Mouse (Mus musculus): Measurements from ENCODE around the gene Hist1h2ad.
"Not testable (repeated sequence)": the region's sequence is repeated elsewhere in the genome, so short reads cannot be mapped to it uniquely, and the experiment has no call there.

Gene Hist1h2ad

GRCm38 (mm10) chr13:23582219-23583056 lies 8.3 kb downstream of the Hist1h2ad start:
- in situ Hi-C loops (cut with MboI; ENCODE audit: low sequenced_read_pairs), result no loop called here

- in situ Hi-C loops (cut with MboI; ENCODE audit: low sequenced_read_pairs), result no loop called here
Measured at GRCm38 (mm10) chr13:23583387-23584068, 9.3 kb downstream of the Hist1h2ad start.

- in situ Hi-C loops (cut with MboI; ENCODE audit: low sequenced_read_pairs), result no loop called here
Measured at GRCm38 (mm10) chr13:23584331-23584730, 10.2 kb downstream of the Hist1h2ad start.

GRCm38 (mm10) chr13:23585029-23585441 lies 10.9 kb downstream of the Hist1h2ad start:
- in situ Hi-C loops (cut with MboI; ENCODE audit: low sequenced_read_pairs), result no loop called here

GRCm38 (mm10) chr13:23585442-23586098 lies 11.4 kb downstream of the Hist1h2ad start:
- in situ Hi-C loops (cut with MboI; ENCODE audit: low sequenced_read_pairs), result not testable (repeated sequence)

- in situ Hi-C loops (cut with MboI; ENCODE audit: low sequenced_read_pairs), result no loop called here
Measured at GRCm38 (mm10) chr13:23586099-23586939, 12.1 kb downstream of the Hist1h2ad start.

- in situ Hi-C loops (cut with MboI; ENCODE audit: low sequenced_read_pairs), result no loop called here
Measured at GRCm38 (mm10) chr13:23586940-23587225, 12.7 kb downstream of the Hist1h2ad start.

GRCm38 (mm10) chr13:23591206-23591605 lies 17.0 kb downstream of the Hist1h2ad start:
- in situ Hi-C loops (cut with MboI; ENCODE audit: low sequenced_read_pairs), result loop anchor here (10.0 kb wide), 1 partner anchor 156 kb away; no protein-coding TSS in a partner anchor

GRCm38 (mm10) chr13:23591886-23592285 lies 17.7 kb downstream of the Hist1h2ad start:
- in situ Hi-C loops (cut with MboI; ENCODE audit: low sequenced_read_pairs), result loop anchor here (10.0 kb wide), 1 partner anchor 157 kb away; no protein-coding TSS in a partner anchor

GRCm38 (mm10) chr13:23592614-23593013 lies 18.4 kb downstream of the Hist1h2ad start:
- in situ Hi-C loops (cut with MboI; ENCODE audit: low sequenced_read_pairs), result loop anchor here (10.0 kb wide), 1 partner anchor 158 kb away; no protein-coding TSS in a partner anchor

GRCm38 (mm10) chr13:23593051-23593770 lies 19.0 kb downstream of the Hist1h2ad start:
- in situ Hi-C loops (cut with MboI; ENCODE audit: low sequenced_read_pairs), result loop anchor here (10.0 kb wide), 1 partner anchor 158 kb away; no protein-coding TSS in a partner anchor

- in situ Hi-C loops (cut with MboI; ENCODE audit: low sequenced_read_pairs), result loop anchor here (10.0 kb wide), 1 partner anchor 160 kb away; no protein-coding TSS in a partner anchor
Measured at GRCm38 (mm10) chr13:23595185-23595584, 21.0 kb downstream of the Hist1h2ad start.

- in situ Hi-C loops (cut with MboI; ENCODE audit: low sequenced_read_pairs), result loop anchor here (10.0 kb wide), 1 partner anchor 161 kb away; no protein-coding TSS in a partner anchor
Measured at GRCm38 (mm10) chr13:23595622-23596372, 21.6 kb downstream of the Hist1h2ad start.

GRCm38 (mm10) chr13:23597957-23598356 lies 23.8 kb downstream of the Hist1h2ad start:
- in situ Hi-C loops (cut with MboI; ENCODE audit: low sequenced_read_pairs), result loop anchor here (10.0 kb wide), 1 partner anchor 163 kb away; no protein-coding TSS in a partner anchor

GRCm38 (mm10) chr13:23603182-23603699 lies 29.1 kb downstream of the Hist1h2ad start:
- in situ Hi-C loops (cut with MboI; ENCODE audit: low sequenced_read_pairs), result no loop called here

GRCm38 (mm10) chr13:23604452-23604851 lies 30.3 kb downstream of the Hist1h2ad start:
- in situ Hi-C loops (cut with MboI; ENCODE audit: low sequenced_read_pairs), result no loop called here

- in situ Hi-C loops (cut with MboI; ENCODE audit: low sequenced_read_pairs), result no loop called here
Measured at GRCm38 (mm10) chr13:23605052-23605451, 30.9 kb downstream of the Hist1h2ad start.

GRCm38 (mm10) chr13:23609209-23609608 lies 35.0 kb downstream of the Hist1h2ad start:
- in situ Hi-C loops (cut with MboI; ENCODE audit: low sequenced_read_pairs), result no loop called here

- in situ Hi-C loops (cut with MboI; ENCODE audit: low sequenced_read_pairs), result no loop called here
Measured at GRCm38 (mm10) chr13:23609844-23610243, 35.7 kb downstream of the Hist1h2ad start.

Data from CH12F3 (cell line).